Mouse (Mus musculus) thymus, adult 18-20 months (tissue): ENCODE data around the gene Pkp4.
"Not testable (repeated sequence)": the region's sequence is repeated elsewhere in the genome, so short reads cannot be mapped to it uniquely, and the experiment has no call there.

ENCODE experiments used
- DNase-seq, 2 experiments: peaks; one replicate each; pipeline ENCODE4 v3.0.0; 2022; ENCODE audit warnings: mixed read lengths in 2 of 2

The Pkp4 gene

DNA sequence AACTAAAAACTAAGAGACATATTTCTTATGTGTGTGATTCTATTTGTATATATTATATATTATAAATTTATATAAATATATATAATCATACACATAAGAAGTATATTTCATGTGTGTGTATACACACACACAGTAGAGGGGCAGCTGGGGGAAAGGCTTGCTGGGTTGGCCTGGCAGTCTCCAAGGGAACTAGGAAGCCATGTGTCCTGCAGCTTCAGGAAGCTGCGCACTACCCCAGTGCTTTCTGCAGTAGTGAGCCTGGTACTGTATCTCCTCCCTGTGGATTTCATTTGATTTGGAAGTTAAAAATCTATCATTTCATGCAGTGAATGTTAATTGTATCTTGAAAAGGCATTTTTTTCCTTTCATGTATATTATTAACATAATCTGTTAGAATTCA is 180.2 kb downstream of the Pkp4 start:
- DNase-seq: no peak

DNA sequence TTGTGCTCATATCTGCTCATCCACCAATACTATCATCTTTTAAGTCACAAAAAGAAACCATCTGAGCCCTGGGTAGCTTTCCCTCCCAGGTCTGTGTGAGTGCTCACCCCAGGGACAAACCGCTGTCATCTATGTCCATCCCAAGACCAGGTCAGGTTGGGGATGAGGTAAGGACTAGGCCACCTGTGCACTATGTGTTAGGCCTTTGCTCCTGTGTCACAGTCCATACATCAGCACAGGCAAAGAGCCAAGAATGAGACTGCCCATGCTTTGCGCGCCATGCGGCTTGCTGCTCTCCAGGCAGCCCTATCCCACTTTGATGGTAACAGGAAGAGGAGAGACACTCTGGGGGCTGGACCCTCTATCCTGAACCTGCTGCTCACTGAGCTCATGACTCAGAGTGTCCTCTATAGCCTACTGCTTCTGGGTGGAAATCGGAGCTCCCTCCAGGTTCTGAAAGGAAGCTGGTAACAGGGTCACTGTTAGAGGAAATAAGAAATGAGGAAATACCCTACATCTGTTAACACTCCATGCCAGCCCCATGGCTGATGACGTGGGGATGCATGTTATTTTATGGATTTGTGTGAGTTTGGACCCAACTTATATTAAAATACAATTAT is 182.1 kb downstream of the Pkp4 start:
- no peak for DNase-seq

DNA sequence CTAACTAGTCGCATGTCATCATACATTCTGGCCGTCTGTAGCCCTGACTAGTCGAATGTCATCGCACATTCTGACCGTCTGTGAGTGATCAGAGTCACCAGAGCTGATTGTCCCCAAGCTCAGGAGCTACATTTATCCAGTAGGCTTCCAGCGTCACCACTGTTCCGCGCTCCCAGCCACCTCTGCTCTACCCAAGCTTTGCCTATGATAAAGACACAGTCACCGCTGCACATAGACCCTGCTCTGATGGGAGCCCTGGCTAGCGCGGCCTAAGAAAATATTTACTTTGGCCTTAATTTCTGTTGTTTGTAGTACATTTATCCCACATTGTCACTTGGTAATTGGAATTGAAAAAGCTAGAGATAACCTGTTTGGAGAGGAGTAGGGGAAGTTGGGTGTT is 183.2 kb downstream of the Pkp4 start:
- no peak for DNase-seq

DNA sequence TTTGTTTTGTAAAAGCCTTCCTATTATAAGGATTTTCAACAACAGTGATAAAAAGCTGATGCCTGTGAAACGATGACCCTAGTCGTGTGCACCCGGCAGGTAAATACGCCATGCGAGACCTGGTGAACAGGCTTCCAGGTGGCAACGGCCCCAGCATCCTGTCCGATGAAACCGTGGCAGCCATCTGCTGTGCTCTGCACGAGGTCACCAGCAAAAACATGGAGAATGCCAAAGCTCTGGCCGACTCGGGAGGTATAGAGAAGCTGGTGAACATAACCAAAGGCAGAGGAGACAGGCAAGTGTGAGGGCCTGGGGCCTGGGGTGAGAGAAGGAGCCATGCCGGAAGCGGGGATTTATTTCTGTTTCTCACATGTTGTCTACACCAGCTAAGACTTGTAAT is 184.0 kb downstream of the Pkp4 start:
- DNase-seq: no peak

DNA sequence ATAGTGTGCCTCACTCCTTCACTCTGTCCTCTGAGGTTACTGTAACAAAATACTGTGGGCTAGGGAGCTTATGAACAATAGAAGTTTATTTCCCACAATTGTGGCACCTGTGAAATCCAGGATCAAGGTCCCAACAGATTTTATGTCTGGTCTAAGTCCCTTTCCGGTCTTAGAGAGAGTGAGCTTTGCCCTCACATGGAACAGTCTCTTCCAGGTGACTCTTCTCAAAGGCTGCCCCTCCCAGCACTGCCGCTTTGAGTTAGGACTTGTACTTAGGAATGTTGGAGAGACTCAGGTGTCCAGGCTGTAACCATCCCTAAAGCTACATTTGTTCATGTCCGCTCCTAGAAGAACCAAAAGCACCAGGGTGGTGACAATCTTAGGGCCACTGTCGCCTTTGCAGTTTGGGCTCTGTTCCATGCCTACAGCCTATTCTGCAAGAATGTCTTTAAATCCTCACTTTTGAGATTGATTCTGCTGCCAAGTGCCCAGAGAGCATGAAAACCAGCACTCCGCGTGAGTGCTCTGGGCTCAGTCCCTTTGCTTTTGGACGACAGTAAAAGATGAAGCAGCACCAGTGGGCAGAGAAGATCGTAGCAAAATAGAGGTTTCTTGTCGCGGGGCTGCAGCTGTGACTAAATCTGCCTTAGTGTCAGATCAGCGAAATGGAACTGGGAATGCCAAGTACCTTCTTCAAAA is 184.6 kb downstream of the Pkp4 start:
- DNase-seq: no peak

DNA sequence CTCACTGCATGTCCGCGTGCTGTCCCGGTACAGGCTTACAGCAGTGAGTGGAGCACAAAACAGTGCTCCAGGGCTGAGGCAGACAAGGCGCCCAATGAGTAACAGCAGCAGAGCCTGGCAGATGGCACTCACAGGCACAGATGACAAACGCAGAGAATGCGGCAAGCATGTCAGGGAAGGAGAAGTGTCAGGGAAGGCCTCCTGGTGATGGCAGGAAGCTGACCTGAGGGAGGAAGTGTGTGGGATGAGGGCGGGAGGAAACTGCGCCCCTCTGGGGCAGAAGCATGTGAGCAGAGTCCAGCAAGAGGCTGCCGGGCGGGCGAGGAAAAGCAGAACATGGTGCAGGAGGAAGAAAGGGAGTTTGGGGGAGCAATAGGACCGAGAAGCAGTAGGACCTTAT is 185.8 kb downstream of the Pkp4 start:
- peak in 1 of 2 experiments; percentile 13 for DNase-seq

DNA sequence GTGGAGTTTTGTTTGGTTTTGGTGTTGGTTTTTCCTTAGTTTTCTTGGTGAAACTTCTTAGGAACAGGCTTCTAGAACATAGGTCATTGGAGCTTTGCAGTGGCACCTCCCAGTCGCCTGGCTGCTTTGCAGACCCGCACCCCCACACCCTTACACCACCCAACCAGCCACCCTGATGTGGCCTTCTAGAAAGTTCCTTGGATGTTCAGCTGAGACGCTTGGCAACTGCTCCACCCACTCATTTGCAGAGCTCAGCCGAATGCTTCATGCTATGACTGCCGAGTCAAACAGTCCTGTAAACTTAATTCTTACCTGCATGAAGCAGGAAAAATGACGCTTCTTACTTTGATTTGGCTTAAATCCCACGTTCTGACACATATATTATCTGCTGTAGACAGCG is 187.9 kb downstream of the Pkp4 start:
- no peak for DNase-seq

DNA sequence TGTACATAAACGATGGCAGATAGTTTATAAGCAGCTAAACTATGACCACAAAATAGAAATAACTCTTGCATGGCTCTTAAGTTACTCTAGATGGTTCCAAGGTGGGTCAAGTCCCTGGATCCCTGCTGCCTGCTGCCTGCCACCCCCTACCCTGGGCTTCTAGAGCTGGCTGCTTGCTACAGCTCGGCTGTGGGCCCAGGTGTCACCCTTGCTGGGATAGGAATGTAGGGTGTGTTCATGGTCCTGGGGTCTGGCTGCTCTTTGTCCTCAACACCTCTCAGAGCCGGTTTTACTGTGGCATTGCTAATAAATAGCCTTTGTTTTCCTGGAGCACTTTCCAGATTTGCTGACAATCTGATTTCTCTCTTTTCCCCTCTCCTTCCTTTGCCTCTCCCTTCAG is 189.4 kb downstream of the Pkp4 start:
- DNase-seq: no peak

DNA sequence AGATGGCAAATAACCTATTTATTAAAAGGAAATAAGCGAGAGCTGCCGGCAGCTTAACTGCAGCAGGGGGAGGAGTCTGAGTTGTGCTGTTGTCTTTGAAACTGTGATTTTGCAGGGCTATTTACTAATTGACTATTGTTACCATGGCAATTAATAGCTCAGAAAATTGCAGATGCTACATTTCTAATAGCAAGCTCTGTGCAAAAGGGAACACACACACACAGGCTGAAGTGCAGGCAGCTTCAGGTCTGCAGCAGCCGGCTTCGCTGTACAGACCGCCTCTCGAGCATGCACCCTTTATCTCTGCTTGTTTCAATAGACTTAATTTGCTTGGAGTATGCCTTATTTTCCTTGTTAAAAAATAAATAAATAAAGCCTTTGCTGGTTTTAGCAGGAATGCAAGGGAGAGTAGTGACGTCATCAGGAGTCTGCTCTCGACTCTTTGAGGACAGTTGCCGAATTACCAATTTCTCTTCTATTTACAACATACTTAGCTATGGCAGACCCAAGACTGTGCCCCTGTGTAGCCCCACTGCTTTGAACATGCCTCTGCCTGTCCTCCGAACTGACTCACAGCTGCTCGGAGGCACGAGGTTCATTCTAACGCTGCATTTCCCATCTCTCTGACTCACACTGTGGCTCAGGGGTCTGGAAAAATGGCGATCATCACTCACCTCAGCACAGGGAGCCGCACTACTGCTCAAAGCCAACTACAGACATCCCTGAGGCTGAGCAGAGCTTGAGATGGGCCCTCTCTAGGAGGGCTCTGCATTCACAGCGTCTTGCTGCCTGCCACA is 190.9 kb downstream of the Pkp4 start:
- no peak for DNase-seq

DNA sequence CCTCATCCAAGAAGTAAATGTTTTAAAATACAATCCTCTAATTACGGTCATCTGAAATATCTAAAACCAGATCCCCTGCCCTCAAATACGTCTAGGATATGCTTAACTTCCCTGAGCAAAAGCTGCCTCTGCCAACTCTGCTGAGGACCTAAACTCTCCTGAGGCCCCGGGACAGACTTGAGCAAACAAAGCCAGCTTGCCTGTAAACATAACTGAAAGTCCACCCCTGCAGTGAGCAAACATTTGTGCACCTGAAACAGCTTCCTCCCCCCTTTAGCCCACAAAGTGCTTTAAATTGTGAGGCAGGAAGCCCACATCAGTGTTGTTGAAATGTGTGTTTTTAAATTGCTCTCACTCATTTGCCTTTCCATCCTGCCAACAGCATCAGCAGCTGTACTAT is 193.2 kb downstream of the Pkp4 start:
- peak in 1 of 2 experiments; percentile 17 for DNase-seq

DNA sequence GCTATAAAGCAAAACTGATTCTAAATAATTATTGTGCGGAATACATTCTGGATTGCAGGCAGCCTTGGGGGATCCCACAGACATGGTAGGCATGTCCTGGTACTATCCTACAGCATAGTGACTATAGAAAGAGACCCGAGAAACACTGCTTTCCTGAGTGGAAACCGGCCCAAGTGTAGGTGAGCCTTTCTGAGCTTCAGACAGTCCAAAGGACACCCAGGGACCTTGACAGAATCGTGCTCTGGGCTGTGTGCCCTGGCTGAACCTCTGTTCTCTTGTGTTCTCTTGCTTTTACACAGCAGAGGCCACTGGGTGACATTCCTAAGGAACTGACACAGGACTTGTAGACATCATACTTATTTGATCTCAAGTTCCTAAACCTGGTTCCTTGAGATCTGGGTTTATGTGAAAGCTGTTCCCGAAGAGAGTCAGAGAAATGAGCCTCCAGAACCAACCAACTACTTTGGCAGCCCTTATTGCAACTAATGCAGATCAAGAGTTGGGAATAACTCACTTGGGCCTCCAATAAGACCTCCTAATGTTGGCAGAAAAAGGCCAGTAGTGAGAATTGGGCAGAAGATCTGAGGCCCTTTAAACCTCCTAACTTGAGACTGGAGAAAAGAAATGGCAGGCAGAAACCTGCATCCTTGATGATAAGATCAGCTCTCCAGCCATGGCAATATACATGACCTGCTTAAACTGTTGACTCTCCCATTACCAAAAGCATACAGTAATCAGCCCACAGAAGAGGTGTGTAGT is 195.1 kb downstream of the Pkp4 start:
- DNase-seq: no peak

DNA sequence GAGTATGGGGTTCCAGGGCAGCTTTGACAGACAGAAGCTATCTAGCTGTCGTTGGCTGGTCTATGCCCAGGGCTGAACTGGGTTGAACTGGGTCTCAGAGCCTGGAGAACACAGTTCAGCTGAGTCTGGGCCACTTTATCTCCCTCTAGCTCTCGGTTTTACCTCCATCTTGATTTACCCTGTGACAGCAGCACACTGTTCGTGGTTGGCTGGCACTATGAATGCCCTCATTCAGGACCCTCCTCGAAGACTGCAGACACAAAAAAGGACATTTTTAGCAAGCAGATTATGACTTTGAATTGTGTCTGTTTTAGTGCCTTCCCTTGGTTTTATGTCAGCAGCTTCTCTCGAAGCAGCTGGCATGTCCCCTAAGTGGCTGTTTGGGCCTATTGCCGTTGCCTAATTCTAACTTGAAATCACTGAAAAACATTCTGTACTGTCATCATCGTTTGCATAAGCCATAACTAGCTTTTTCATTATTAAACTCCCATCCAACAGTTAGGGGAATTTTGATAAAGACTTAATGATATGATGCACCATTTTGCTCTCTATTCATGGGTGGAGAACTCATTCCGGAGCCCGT is 199.2 kb downstream of the Pkp4 start:
- no peak for DNase-seq

DNA sequence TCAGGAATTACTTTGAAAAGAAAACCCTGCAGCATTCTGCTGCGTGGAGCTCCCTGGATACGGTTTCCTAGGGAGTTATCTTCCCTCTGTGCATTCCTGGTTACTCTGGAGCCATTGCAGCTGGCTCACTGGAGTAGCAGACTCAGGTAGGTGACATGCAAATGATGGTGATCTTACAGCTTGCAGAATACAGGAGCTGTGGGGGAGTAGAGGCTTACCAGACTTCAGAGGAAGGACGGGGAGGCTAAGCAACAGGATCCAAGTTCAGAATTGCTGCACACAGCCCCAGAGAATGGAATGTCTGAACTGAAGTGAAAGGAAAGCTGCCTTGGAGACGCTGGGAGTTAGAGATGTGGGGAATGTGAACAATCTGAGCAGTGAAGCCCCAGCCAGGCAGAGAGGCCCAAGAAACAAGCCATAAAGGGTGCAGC is 200.7 kb downstream of the Pkp4 start:
- DNase-seq: no peak

DNA sequence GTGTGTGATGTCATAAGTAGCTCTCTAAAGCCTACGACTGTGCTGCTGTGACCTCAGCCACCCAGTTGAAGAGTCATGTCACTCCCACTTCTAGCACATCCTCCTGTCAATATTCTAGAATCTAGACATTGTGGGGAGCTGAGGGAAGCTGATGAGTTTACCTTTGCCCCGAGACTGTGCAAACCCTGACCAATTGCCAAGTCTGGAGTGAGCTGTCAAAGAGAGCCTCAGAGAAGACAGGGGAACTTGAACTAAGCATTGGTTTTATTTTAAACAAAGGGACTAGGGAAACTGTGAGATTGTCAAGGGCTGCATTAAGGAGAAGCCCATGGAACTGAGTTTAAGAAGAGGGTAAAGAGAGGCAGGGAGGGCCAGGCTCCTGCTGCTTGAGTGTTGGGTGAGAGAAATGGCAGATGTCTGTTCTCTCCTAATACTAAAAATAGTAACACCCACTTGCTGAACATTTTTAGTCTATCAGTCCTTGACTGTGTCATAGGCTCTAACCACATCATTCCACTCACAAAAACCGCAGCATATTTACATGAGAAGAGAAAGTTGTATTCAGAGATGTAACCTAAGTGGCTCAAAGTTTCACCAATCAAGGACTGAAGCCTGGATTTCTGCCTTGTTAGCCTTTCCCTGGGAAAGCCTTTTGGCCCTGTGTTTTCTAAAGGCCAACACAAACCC is 203.6 kb downstream of the Pkp4 start:
- DNase-seq: no peak

DNA sequence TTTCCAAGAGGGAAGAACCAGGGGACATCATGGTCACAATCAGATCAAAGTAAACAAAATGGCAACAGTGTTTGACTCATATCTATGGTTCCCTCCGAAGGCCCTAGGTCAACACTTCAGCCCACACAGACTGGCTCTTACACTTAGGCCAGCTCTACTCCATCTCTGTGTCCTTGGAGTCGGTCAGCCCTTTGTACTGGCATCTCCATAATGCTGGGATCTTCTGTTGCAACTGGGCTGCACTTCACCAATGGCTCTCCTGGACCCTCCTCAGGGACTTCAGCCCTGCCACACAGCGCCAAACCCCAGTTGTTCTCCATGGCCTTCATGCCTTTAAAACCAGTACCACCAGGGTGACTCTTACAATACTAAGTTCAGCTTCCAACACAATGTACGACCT is 206.5 kb downstream of the Pkp4 start:
- DNase-seq: no peak

DNA sequence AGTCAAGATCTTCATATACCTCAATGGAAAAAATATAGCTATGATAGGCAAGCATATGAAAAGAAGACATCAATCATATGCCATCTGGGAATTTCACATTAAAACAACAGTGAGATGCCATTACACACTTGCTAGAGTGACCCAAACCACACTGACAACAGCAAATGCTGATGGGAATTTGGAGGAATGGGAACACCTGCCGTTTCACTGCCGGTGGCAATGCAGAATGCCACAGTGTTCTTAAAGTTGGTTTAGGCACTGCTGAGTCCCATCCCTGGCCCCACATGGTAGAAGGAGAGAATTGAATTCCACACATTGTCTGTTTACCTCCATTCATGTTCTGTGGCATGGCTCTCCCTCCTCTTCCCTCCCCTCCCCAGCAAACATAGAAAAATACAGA is 212.5 kb downstream of the Pkp4 start:
- no peak for DNase-seq

DNA sequence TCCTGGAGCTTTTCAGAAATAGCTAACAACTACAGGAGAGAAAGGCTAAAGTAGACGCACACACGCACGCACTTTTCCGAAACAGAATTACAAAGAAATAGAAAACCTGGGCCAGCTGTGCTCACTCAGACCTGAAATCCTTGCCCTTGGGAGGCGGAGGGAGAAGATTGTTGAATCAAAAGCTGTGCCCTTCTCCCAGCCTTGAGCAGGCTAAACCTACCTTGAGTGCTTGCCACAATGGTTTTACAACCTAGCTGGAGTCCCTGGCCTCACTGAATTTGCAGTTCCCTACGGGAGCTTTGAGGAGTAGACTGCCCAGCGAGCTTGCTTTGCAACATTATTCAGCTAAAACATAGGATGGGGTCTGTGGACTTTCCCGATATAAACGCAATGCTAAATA is 217.4 kb downstream of the Pkp4 start:
- no peak for DNase-seq

DNA sequence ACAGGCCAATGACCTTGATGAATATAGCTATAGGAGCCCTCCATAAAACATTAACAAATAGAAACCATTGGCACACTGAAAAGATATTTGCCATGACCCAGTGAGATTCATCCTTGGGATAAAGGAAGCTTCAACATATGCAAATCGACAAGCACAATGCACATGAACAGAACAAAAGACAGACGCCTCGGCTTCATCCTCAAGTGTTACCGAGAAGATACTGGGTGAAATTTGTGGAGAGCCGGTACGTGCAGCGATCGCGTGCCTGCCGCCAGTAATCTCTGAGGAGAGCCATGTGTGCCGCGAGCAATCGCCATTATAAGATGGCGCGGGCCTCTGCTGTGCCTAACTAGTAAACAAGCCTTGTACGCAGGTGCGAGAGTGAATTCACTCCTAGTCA is 218.2 kb downstream of the Pkp4 start:
- DNase-seq: not testable (repeated sequence)

DNA sequence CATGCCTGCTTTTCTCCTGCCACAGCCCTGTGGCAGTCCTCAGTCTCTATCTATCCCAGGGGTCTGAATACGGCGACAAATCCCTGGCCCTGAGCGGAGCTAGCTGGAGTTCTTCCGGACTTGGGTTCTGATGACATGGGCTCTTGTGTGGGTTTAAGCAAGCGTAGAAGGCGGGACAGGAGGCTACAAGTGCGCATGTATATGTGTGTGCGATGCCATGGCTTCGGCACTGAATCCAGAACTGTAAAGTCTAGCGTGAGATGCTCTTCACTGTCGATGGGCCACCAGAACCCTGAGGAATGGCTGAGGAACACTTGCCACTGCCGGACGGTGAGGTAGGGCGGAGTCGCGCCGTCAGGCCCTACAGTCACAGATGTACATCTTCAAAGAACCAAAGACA is 222.6 kb downstream of the Pkp4 start:
- DNase-seq: no peak

DNA sequence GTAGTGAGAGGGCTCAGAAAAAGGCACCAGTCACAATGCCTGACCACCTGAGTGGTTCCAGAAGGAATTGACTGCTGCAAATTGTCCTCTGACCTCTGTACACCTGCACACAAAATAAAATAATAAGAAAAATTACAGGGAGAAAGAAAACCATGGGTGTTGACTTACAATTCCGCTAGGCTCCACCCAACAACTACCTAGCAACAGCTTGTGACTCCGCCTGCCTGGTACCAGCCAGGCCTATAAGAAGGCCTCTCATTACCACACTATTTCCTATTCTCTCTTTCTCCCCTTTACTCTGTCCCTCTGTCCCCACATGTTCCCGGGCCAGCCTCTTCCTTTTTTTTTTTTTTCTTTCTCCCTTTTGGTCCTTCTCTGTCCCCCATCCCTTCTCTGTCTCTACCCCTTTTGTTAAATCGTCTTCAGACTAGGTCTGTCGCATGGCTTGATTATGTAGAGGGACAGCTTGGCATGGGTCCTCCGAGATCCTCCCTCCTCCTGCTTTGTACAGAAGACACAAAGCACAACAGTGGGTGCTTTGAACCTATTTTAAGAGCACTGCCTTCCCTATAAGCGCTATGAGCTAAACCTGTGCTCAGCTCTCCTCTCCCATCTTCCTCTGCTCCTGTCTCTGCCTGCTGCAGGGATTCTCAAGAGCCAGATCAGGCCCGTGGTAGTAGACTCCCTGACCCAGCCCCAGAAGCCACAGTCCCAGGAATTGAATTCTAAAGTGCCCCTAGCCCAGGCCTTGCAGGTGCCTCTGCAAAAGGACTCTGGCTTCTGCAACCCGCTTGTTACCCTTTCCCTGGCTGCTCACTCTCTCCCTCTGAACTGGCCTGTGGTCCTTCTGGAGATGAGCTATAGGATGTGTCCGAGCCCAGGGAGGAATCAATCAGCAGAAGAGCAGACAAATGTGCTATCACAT is 223.5 kb downstream of the Pkp4 start:
- DNase-seq: no peak
